Mouse (Mus musculus) MN1 (cell line): ENCODE data around the gene Lypd5.
"Not testable (repeated sequence)": the region's sequence is repeated elsewhere in the genome, so short reads cannot be mapped to it uniquely, and the experiment has no call there.

Source experiments
- DNase-seq: peaks from one replicate; pipeline ENCODE4 v3.0.0-alpha.2; 2016; ENCODE audit warnings: low spot score

Gene Lypd5

GRCm38 (mm10) chr7:24384070-24384469 is 35.1 kb downstream of the Lypd5 start:
- DNase-seq: no peak

GRCm38 (mm10) chr7:24384827-24385226 is 35.8 kb downstream of the Lypd5 start:
- peak; percentile 51 for DNase-seq

- DNase-seq: peak; percentile 75
Observed at GRCm38 (mm10) chr7:24387059-24387556, 38.1 kb downstream of the Lypd5 start.

- DNase-seq: no peak
Observed at GRCm38 (mm10) chr7:24389516-24390187, 40.7 kb downstream of the Lypd5 start.

- no peak for DNase-seq
Observed at GRCm38 (mm10) chr7:24390512-24390911, 41.5 kb downstream of the Lypd5 start.

GRCm38 (mm10) chr7:24391077-24391476 is 42.1 kb downstream of the Lypd5 start:
- peak; percentile 72 for DNase-seq

GRCm38 (mm10) chr7:24391687-24392086 is 42.7 kb downstream of the Lypd5 start:
- DNase-seq: no peak

- no peak for DNase-seq
Observed at GRCm38 (mm10) chr7:24394054-24394453, 45.1 kb downstream of the Lypd5 start.

GRCm38 (mm10) chr7:24394475-24395161 is 45.6 kb downstream of the Lypd5 start:
- DNase-seq: no peak

- DNase-seq: peak; percentile 22
Observed at GRCm38 (mm10) chr7:24396832-24397231, 47.8 kb downstream of the Lypd5 start.

- DNase-seq: no peak
Observed at GRCm38 (mm10) chr7:24398364-24398913, 49.4 kb downstream of the Lypd5 start.

GRCm38 (mm10) chr7:24399256-24400081 is 50.5 kb downstream of the Lypd5 start, which contains the start of gene Smg9:
TSS of gene Smg9 (plus strand) at chr7:24399619.
- DNase-seq: peak; percentile 98

- DNase-seq: no peak
Observed at GRCm38 (mm10) chr7:24400082-24400452, 51.1 kb downstream of the Lypd5 start.

- DNase-seq: not testable (repeated sequence)
Observed at GRCm38 (mm10) chr7:24400489-24400888, 51.5 kb downstream of the Lypd5 start.

GRCm38 (mm10) chr7:24402851-24403250 is 53.9 kb downstream of the Lypd5 start:
- DNase-seq: no peak
